Mouse (Mus musculus) kidney, adult 2 months (tissue): ENCODE results near the gene Cpne6.

Experiments used
- CTCF ChIP-seq: fragments of 200-500 bp; conservative IDR thresholded peaks from 2 replicates; pipeline ENCODE4 v1.5.1; 2011; ENCODE audit warnings: low read depth, mild to moderate bottlenecking, control low read depth, low read length, moderate library complexity, mixed read lengths; ENCODE audit not compliant: insufficient read depth, insufficient read length
- POLR2A ChIP-seq: fragments of 200-500 bp; IDR thresholded peaks from one replicate; pipeline ENCODE4 v1.6.1; 2011; ENCODE audit warnings: low read depth, low read length, control low read depth

DNA sequence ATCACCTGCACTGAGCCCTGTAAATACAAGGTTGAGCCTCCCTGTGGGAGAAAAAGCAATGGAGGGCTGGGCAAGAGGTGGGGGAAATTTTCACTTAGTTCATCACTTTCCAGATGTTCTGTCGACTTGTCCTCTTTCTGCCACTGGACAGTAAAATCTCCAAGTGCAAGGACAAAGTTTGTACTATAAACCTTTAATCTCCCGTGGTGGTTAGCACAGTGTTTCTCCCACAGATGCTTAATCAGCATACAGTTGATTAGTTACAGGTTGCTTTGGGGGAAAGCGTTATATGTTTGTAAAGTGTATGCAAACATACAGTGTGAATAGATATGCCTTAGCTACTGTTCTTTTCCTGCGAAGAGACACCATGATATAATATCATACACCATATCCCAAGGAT, 43.8 kb upstream of the Cpne6 start:
- TF ChIP-seq POLR2A (no peak), CTCF (no peak)
